Mouse (Mus musculus): ENCODE results near the gene Atg10. TPM values are rescaled to one million over a fixed set of nuclear protein-coding genes. Genes with fewer than 3 reads are reported as not detected.
A peak's percentile ranks its signal among the peaks of the same experiment; 100 is the strongest.

Atg10 gene
- polyA plus RNA-seq, 1 experiment from 2014 or later, result 14.7 TPM

DNA sequence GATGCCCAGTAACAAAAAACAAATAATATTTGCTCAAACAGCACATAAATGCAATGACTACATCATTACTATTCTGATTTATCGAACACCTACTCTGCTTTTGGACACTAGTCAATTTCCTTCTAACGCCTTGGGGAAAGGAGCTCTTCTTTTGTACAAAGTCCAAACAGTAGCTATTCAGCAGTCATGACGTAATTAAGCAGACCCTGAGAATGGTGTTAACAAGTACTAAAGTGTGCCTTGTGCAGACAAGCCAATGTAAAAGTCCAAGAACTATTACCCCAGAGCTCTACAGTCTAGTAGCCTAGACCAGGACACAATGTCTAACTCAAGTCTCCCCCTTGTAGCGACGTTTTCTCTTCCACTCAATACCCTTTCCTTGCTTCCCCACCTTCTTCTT lies 67.5 kb downstream of the Atg10 start:
- no peaks in the 10 kb centered on the region for H3K36me3 ChIP-seq (ENCODE audit: control insufficient read depth, insufficient read depth, low read length)
- no peaks in the 10 kb centered on the region; the same call in 1 of the 2 replicates for H3K4me1 ChIP-seq (replicated peaks; ENCODE audit: control insufficient read depth, insufficient read depth, low read length)
- H3K9me3 ChIP-seq (ENCODE audit: control insufficient read depth, low read length), result no peaks in the 10 kb centered on the region
- WGBS, result 74% methylated on average over 5 of the region's 5 CpGs
- H3K27me3 ChIP-seq (ENCODE audit: control insufficient read depth, insufficient read depth, low read depth, low read length), result no peaks in the 10 kb centered on the region
- no peak overlapping the region for H3K27ac ChIP-seq (ENCODE audit: low read length)
- no peak for ATAC-seq (ENCODE audit: low read depth)
- no peak overlapping the region for H3K4me2 ChIP-seq (ENCODE audit: low read depth, low read length)
- H3K9ac ChIP-seq (ENCODE audit: low read length), result no peak overlapping the region
- no peak overlapping the region for H3K4me3 ChIP-seq (ENCODE audit: low read length)

GRCm38 (mm10) chr13:91155429-91156207 lies 68.2 kb downstream of the Atg10 start:
- H3K27me3 ChIP-seq (ENCODE audit: control insufficient read depth, insufficient read depth, low read depth, low read length), result no peaks in the 10 kb centered on the region
- H3K9me3 ChIP-seq (ENCODE audit: control insufficient read depth, low read length), result no peaks in the 10 kb centered on the region
- no peak overlapping the region for H3K4me3 ChIP-seq (ENCODE audit: low read length)
- no peak overlapping the region for H3K4me2 ChIP-seq (ENCODE audit: low read depth, low read length)
- H3K27ac ChIP-seq (ENCODE audit: low read length), result no peak overlapping the region
- WGBS, result 70% methylated on average over 4 of the region's 4 CpGs
- ATAC-seq (ENCODE audit: low read depth), result no peak
- no peaks in the 10 kb centered on the region for H3K36me3 ChIP-seq (ENCODE audit: control insufficient read depth, insufficient read depth, low read length)
- H3K4me1 ChIP-seq (replicated peaks; ENCODE audit: control insufficient read depth, insufficient read depth, low read length), result no peaks in the 10 kb centered on the region; the same call in 1 of the 2 replicates
- H3K9ac ChIP-seq (ENCODE audit: low read length), result no peak overlapping the region

- 72% methylated on average over 7 of the region's 7 CpGs for WGBS
- H3K4me1 ChIP-seq (replicated peaks; ENCODE audit: control insufficient read depth, insufficient read depth, low read length), result no peaks in the 10 kb centered on the region; the same call in 1 of the 2 replicates
- no peaks in the 10 kb centered on the region for H3K27me3 ChIP-seq (ENCODE audit: control insufficient read depth, insufficient read depth, low read depth, low read length)
- no peak overlapping the region for H3K4me3 ChIP-seq (ENCODE audit: low read length)
- no peak for ATAC-seq (ENCODE audit: low read depth)
- H3K9me3 ChIP-seq (ENCODE audit: control insufficient read depth, low read length), result no peaks in the 10 kb centered on the region
- no peak overlapping the region for H3K4me2 ChIP-seq (ENCODE audit: low read depth, low read length)
- no peaks in the 10 kb centered on the region for H3K36me3 ChIP-seq (ENCODE audit: control insufficient read depth, insufficient read depth, low read length)
- H3K9ac ChIP-seq (ENCODE audit: low read length), result no peak overlapping the region
- no peak overlapping the region for H3K27ac ChIP-seq (ENCODE audit: low read length)
Observed at GRCm38 (mm10) chr13:91154622-91155021, 69.1 kb downstream of the Atg10 start.

DNA sequence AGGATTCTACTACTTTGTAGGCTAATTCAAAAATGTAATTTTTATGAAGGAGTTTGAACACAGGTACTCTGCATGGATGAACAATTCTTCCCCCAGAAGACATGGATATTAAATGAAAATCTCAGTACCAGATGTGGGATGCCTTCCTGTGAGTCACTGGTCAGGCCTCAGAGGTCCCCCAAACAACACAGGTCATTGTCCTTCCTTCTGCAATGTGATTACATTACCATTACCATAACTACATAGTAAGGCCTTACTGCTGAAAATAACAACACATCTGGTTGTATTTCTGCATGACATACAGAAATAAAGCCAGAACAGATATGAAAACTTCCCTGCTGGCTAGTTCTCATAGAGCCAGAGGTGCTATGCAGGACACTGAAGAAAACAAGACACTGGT lies 87.4 kb downstream of the Atg10 start:
- Histone ChIP-seq H3K9ac (ENCODE audit: low read length) (no peak overlapping the region), H3K4me3 (ENCODE audit: low read length) (no peak overlapping the region), H3K4me1 (replicated peaks; ENCODE audit: control insufficient read depth, insufficient read depth, low read length) (no peaks in the 10 kb centered on the region), H3K4me2 (ENCODE audit: low read depth, low read length) (no peak overlapping the region), H3K36me3 (ENCODE audit: control insufficient read depth, insufficient read depth, low read length) (no peaks in the 10 kb centered on the region), H3K27me3 (ENCODE audit: control insufficient read depth, insufficient read depth, low read depth, low read length) (no peaks in the 10 kb centered on the region), H3K27ac (ENCODE audit: low read length) (no peak overlapping the region), H3K9me3 (ENCODE audit: control insufficient read depth, low read length) (no peaks in the 10 kb centered on the region)
- ATAC-seq (ENCODE audit: low read depth), result no peak

GRCm38 (mm10) chr13:91133334-91133890 lies 90.4 kb downstream of the Atg10 start:
- no peaks in the 10 kb centered on the region for H3K36me3 ChIP-seq (ENCODE audit: control insufficient read depth, insufficient read depth, low read length)
- H3K4me3 ChIP-seq (ENCODE audit: low read length), result no peak overlapping the region
- no peak overlapping the region for H3K27ac ChIP-seq (ENCODE audit: low read length)
- ATAC-seq (ENCODE audit: low read depth), result no peak
- no peaks in the 10 kb centered on the region for H3K27me3 ChIP-seq (ENCODE audit: control insufficient read depth, insufficient read depth, low read depth, low read length)
- WGBS, result 47% methylated on average over 5 of the region's 5 CpGs
- H3K9me3 ChIP-seq (ENCODE audit: control insufficient read depth, low read length), result no peaks in the 10 kb centered on the region
- H3K4me2 ChIP-seq (ENCODE audit: low read depth, low read length), result no peak overlapping the region
- no peak overlapping the region for H3K9ac ChIP-seq (ENCODE audit: low read length)
- H3K4me1 ChIP-seq (replicated peaks; ENCODE audit: control insufficient read depth, insufficient read depth, low read length), result peaks cover 3% of the 10 kb centered on the region; the same call in 1 of the 2 replicates

DNA sequence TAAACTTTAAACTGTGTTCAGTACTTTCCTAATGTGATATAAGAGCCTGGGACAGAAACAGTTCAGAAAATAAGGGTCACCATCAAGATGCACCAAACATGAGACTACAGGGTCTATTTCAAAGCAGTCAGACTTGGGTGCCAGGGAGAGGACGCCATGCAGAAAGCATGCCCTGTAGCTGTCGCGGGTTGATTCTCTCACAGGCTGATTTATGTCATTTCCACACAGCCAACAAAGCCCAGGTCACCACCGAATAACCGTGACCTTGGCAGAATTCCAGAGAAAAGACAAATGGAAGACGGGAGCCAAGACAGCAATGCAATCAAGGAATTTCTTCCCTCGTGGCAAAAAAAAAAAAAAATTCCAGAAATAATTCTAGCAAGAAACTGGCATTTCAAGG lies 94.7 kb downstream of the Atg10 start:
- Histone ChIP-seq H3K4me3 (ENCODE audit: low read length) (no peak overlapping the region), H3K36me3 (ENCODE audit: control insufficient read depth, insufficient read depth, low read length) (no peaks in the 10 kb centered on the region), H3K9ac (ENCODE audit: low read length) (no peak overlapping the region), H3K4me2 (ENCODE audit: low read depth, low read length) (0 out of 2 replicates have a peak overlapping the region, but pooled peaks have one; percentile 11), H3K27ac (ENCODE audit: low read length) (no peak overlapping the region), H3K27me3 (ENCODE audit: control insufficient read depth, insufficient read depth, low read depth, low read length) (no peaks in the 10 kb centered on the region), H3K9me3 (ENCODE audit: control insufficient read depth, low read length) (no peaks in the 10 kb centered on the region), H3K4me1 (replicated peaks; ENCODE audit: control insufficient read depth, insufficient read depth, low read length) (peaks cover 3% of the 10 kb centered on the region; the same call in 1 of the 2 replicates)
- no peak for ATAC-seq (ENCODE audit: low read depth)
- WGBS, result 18% methylated on average over 7 of the region's 7 CpGs

DNA sequence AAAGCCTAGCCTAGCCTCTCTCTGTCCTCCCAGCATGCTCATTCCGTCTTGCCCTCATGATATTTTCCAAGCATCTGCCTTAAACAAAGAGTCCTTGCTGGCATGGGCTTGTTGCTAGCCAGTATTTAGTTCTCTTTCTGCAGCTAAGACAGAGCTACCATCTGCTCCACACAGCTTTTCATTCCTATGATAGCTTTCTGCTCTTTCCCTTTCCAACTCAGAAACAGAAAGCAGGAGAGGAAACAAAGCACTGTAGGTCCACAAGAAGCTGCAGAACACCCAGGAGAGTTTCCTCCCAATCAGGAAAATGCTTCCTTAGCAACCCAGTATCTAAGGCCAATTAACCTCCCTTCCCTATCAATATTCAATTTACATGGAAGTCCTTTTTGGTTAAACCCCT lies 95.2 kb downstream of the Atg10 start:
- no peaks in the 10 kb centered on the region for H3K9me3 ChIP-seq (ENCODE audit: control insufficient read depth, low read length)
- no peak overlapping the region for H3K9ac ChIP-seq (ENCODE audit: low read length)
- no peaks in the 10 kb centered on the region for H3K27me3 ChIP-seq (ENCODE audit: control insufficient read depth, insufficient read depth, low read depth, low read length)
- 52% methylated on average over 1 of the region's 1 CpGs for WGBS
- H3K4me3 ChIP-seq (ENCODE audit: low read length), result no peak overlapping the region
- no peak overlapping the region for H3K27ac ChIP-seq (ENCODE audit: low read length)
- peaks cover 3% of the 10 kb centered on the region; the same call in 1 of the 2 replicates for H3K4me1 ChIP-seq (replicated peaks; ENCODE audit: control insufficient read depth, insufficient read depth, low read length)
- no peak for ATAC-seq (ENCODE audit: low read depth)
- H3K4me2 ChIP-seq (ENCODE audit: low read depth, low read length), result no peak overlapping the region
- no peaks in the 10 kb centered on the region for H3K36me3 ChIP-seq (ENCODE audit: control insufficient read depth, insufficient read depth, low read length)

DNA sequence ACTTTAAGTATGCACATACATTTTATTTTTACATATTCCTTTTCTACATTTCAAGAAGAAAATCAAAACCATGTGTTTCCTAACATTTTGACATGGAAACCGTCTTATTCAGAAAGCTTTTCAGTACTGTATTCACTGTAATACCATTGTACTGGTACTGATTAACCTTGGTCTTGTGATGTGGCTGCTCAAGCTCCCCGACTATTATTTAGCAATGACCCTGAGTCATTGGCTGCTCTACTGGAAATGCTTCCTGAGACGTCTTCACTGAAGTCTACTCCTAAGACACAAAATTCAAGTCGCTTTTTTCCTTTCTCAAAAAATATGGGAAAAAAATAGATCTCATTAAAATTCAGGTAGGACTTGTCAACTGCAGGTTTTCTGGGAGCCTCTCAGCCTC lies 105.6 kb downstream of the Atg10 start:
- Histone ChIP-seq H3K4me2 (ENCODE audit: low read depth, low read length) (no peak overlapping the region), H3K4me1 (replicated peaks; ENCODE audit: control insufficient read depth, insufficient read depth, low read length) (no peaks in the 10 kb centered on the region), H3K9me3 (ENCODE audit: control insufficient read depth, low read length) (no peaks in the 10 kb centered on the region), H3K9ac (ENCODE audit: low read length) (no peak overlapping the region), H3K4me3 (ENCODE audit: low read length) (no peak overlapping the region), H3K27ac (ENCODE audit: low read length) (no peak overlapping the region), H3K27me3 (ENCODE audit: control insufficient read depth, insufficient read depth, low read depth, low read length) (no peaks in the 10 kb centered on the region), H3K36me3 (ENCODE audit: control insufficient read depth, insufficient read depth, low read length) (no peaks in the 10 kb centered on the region)
- WGBS, result 84% methylated on average over 4 of the region's 4 CpGs
- no peak for ATAC-seq (ENCODE audit: low read depth)

- Histone ChIP-seq H3K9me3 (ENCODE audit: control insufficient read depth, low read length) (no peaks in the 10 kb centered on the region), H3K9ac (ENCODE audit: low read length) (no peak overlapping the region), H3K36me3 (ENCODE audit: control insufficient read depth, insufficient read depth, low read length) (no peaks in the 10 kb centered on the region), H3K4me3 (ENCODE audit: low read length) (no peak overlapping the region), H3K4me2 (ENCODE audit: low read depth, low read length) (no peak overlapping the region), H3K27ac (ENCODE audit: low read length) (no peak overlapping the region), H3K27me3 (ENCODE audit: control insufficient read depth, insufficient read depth, low read depth, low read length) (no peaks in the 10 kb centered on the region), H3K4me1 (replicated peaks; ENCODE audit: control insufficient read depth, insufficient read depth, low read length) (no peaks in the 10 kb centered on the region)
- no peak for ATAC-seq (ENCODE audit: low read depth)
- WGBS, result 73% methylated on average over 3 of the region's 3 CpGs
Observed at GRCm38 (mm10) chr13:91114880-91115279, 108.9 kb downstream of the Atg10 start.
